Mouse (Mus musculus) urinary bladder, postnatal 25 days (tissue): ENCODE data around the gene Olfr568.

Experiments
- DNase-seq: peaks from one replicate; pipeline ENCODE4 v3.0.0; 2022; ENCODE audit warnings: low spot score

Gene Olfr568

GRCm38 (mm10) chr7:102876822-102877221 is at the start of gene Olfr568:
TSS of gene Olfr568 (plus strand) at chr7:102877122.
- DNase-seq = no peak

- no peak for DNase-seq
Measured at GRCm38 (mm10) chr7:102855807-102856206, 21.1 kb upstream of the Olfr568 start.

- DNase-seq = no peak
Measured at GRCm38 (mm10) chr7:102858665-102859064, 18.3 kb upstream of the Olfr568 start, which contains the start of gene Olfr566. TSS of gene Olfr566 (minus strand) at chr7:102858765.

GRCm38 (mm10) chr7:102890782-102891181 is 13.9 kb downstream of the Olfr568 start, which contains the start of gene Olfr569:
TSS of gene Olfr569 (minus strand) at chr7:102890882.
- DNase-seq = no peak

- DNase-seq = no peak
Measured at GRCm38 (mm10) chr7:102915261-102915660, 38.3 kb downstream of the Olfr568 start.

DNA sequence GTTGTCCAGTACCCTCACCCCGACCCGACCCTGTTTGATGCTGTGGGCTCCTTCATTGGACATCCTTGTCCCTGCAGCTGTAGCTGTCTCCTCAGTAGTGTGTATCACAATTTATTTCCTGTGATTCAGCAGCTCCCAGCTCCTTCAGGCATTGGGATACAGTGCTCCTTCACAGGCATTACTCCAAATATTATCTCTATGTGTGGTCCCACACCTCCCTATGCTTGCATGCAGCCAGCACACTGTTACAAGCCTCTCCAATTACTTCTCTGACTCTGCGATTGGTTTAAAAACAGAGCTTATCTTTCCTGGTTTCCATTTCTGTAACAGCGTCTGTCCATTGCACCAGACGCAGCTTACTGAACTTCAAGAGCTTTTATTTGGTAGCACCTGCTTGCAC is 39.5 kb downstream of the Olfr568 start:
- no peak for DNase-seq

GRCm38 (mm10) chr7:102917032-102917875 is 40.3 kb downstream of the Olfr568 start, which contains the start of gene Olfr571:
TSS of gene Olfr571 (minus strand) at chr7:102917536.
- DNase-seq = no peak

- DNase-seq = no peak
Measured at GRCm38 (mm10) chr7:102919632-102920031, 42.7 kb downstream of the Olfr568 start.

- no peak for DNase-seq
Measured at GRCm38 (mm10) chr7:102924109-102924508, 47.2 kb downstream of the Olfr568 start, which contains the start of gene Olfr572. TSS of gene Olfr572 (plus strand) at chr7:102924409.

DNA sequence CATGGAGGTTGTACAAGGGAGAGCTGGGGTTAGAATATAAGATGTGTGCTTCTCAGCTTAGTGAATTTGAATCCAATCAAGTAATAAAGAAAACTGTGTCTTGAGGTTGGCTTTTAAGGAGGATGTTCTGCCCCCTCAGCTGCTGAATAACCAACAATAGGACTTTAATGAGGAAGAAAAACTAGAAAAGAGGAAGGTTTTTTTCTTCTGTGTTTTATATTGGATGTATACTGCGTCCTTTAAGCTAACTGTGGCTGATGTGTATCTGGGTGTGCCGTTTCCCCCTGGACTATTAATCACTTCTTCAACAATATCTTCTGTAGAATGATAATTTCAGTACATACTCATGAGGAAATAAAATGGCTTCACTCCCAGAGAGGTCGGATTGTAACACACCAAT is 50.2 kb downstream of the Olfr568 start:
- DNase-seq = no peak
